Mouse (Mus musculus): ENCODE measurements around the gene Erh. TPM values are rescaled to one million over a fixed set of nuclear protein-coding genes. Genes with fewer than 3 reads are reported as not detected.

Erh gene
- total RNA-seq, 2 experiments from 2014 or later = 30.3 to 33.8 TPM

GRCm38 (mm10) chr12:80620501-80620900 lies 23.6 kb downstream of the Erh start:
- no peak for ATAC-seq (ENCODE audit: poor library complexity, severe bottlenecking)

- ATAC-seq (ENCODE audit: poor library complexity, severe bottlenecking) = no peak
Measured at GRCm38 (mm10) chr12:80615371-80616257, 28.5 kb downstream of the Erh start.

DNA sequence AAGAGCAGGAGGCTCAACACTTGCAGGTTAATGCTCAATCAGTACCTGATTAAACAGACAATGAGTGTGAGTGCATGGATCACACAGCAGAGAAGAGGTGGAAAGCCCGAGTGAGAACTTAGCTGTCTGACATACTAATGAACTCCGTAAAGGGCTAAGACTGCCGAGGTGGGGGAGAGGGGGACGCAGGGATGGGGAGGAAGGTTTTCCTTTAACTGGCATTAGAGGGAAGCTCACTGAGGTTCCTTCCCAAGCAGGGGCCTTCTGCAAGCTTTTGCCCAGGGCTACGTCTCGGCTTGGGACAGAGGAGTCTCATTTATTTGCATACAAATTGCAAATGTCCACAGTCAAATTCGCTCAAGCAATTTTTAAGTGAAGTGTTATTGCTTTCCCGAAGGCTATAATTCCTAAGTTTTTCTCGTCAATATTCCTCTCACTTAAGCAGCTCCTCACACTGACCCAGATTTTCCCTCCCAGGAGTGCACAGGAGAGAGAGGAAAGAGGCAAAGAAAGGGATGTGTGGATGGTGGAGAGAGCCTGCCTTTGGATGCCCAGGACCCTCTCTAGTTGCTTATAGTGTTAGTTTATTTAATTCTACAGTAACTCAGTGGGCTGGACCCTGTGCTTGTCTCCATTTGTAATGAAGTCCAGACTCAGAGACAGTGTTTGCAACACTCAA lies 31.9 kb downstream of the Erh start:
- ATAC-seq (ENCODE audit: poor library complexity, severe bottlenecking) = no peak

DNA sequence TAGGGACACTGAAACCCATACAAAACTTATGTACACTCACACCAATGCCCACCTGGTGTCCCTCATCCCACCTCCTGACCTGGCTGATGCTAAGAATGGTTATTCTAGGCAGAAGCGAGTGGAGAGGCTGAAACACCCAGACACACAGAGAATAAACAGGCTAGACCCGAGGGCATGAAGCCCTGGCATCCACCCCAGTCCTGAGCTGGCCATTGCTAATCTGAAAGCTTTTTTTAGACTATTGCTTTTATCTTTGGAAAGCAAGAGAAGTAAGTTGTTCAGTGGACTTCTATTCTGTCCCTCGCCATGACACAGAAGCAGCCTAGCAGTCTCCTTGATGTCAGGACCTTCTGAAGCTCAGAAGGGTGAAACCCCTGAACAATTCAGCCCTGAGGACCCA lies 34.2 kb downstream of the Erh start:
- ATAC-seq (ENCODE audit: poor library complexity, severe bottlenecking) = no peak

- ATAC-seq (ENCODE audit: poor library complexity, severe bottlenecking) = no peak
Measured at GRCm38 (mm10) chr12:80608576-80608975, 35.6 kb downstream of the Erh start.

DNA sequence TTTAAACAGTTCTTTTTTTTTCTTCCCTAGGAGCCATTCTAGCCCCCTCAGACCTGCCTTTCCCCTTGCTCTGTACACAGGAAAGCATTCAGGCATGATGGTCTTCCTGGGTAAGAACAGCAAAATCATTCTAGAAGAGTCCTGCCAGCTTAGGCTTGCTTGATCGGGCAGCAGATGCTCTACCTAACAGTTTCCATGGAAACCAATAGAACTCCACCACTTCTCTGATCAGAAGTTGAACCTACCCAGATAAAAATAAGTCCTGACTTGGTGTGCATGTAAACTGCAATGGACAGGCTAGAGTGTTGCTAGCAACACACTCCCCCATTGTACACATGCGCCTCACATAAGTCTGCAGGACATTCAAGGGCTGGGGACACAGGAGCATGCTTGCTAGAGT lies 39.9 kb downstream of the Erh start:
- ATAC-seq (ENCODE audit: poor library complexity, severe bottlenecking) = no peak

DNA sequence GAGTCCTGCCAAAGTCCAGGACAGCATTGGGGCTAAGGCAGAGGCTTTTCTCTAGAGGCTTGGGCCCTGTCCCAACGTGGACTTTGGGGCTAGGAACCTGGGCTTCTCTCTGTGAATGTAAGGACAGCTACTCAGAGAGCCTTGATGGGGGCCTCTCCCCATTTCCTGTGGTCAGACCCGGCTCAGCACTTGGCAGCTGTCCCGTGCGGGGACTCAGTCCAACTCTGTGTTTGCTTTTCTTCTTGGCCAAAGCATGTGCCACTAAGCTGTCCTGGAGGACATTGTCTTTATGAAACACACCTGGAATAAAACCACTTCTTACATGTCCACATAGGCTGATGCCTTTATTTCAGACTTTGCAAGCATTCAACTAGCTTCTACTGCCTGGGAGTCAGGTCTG lies 40.6 kb downstream of the Erh start:
- ATAC-seq (ENCODE audit: poor library complexity, severe bottlenecking) = no peak

DNA sequence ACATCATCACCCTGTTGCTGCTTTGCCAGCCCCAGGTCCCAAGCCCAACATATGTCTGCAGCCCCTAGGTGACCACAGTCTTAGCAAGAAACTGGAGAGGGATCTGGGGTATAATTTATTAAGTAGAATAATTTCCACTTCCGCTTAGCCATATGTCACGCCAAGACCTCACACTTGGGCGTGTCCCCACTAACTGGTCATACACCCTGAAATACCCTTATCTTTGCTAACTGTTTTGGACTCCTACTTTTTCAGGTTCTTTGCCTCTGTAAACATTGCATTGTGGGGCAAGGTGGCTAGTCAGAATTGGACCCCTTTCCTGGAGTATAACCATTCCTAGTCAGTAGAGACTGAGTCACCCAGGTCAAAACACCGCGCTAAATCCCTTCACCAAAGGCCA lies 41.7 kb downstream of the Erh start:
- no peak for ATAC-seq (ENCODE audit: poor library complexity, severe bottlenecking)

DNA sequence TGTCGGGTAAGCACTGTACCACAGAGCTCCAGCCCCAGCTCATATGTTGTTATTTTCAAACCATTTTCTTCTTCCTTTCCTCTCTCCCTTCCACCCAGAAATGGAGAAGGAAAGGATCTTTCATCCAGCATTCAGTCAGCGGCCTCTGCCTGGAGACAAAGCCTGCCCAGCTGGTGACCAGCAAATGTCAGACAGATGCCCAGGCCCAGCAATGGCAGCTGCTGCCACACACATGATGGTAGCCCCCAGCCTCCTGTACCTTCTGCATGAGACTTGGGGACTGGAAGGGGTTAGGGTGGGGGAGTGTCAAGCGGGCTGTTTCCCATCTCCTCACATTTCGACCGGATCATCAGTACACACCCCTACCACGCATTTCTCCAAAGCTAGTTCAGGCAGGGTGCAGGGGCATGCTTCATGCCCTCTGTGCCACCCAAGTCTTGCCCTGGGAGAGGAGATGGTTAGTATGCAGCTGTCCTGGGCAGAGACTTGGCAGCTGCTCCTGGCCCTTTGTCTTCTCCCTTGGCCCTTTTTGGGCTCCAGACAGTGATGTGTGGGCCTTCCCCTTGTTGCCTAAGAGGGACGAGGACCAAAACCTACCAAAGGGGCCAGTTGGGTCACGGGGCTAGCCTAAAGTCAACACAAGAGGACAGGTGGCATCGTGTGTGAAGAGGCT lies 42.4 kb downstream of the Erh start:
- no peak for ATAC-seq (ENCODE audit: poor library complexity, severe bottlenecking)

- no peak for ATAC-seq (ENCODE audit: poor library complexity, severe bottlenecking)
Measured at GRCm38 (mm10) chr12:80598756-80599155, 45.4 kb downstream of the Erh start.

- ATAC-seq (ENCODE audit: poor library complexity, severe bottlenecking) = no peak
Measured at GRCm38 (mm10) chr12:80598236-80598635, 45.9 kb downstream of the Erh start.

DNA sequence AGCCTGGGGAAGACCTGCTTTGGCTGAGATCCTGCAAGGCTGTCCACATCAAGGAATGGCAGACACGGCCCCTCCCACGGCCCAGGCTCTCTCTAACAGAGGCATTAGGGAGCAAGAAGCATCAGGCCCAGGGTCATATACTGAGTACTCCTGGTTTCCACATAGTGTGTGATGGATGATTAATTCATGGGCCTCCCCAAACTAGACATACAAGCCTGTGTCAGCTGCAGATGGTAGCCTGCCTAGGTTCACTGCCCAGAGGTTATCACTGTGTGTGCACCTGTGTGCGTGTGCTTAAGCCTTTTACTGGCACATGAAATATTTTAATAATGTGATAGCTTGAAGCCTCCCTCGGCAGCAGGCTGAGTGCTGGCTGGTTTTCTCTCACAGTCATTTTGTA lies 48.2 kb downstream of the Erh start:
- ATAC-seq (ENCODE audit: poor library complexity, severe bottlenecking) = no peak

DNA sequence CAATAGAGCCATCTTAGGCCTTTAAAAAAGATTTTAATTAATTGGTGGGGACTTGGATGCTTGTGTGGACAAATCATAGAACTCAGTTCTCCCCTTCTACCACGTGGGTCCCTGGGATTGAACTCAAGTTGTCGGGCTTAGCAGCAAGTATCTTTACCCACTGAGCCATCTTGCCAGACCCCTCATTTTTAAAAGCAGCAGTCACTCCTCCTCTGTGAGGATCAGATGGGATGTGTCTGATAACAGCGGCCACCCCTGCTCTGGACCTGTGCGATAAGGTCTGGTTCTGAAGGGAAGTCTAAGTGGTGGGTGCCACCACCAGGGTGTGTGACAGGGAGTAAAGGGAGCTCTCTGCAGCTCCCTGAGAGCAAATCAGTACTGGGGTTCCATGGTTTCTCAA lies 48.6 kb downstream of the Erh start:
- ATAC-seq (ENCODE audit: poor library complexity, severe bottlenecking) = no peak

DNA sequence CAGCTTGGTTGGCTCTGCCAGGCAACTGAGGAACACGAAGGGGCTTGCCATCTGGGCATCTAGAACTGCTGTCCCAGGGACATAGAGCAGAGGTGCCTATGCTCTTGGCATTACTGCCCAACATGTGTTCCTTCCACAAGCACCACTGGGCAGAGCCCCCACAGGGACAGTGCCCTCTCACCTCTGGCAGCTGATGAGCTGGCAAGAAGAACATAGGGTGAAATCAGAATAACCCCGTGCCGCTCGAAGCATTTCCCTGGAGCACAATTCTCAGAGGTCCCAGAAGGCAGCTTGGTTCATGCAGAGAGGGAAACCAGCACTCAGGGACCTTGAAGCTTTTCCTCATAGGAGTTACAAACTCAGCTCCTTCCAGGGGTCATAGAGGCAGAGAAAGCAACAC lies 49.4 kb downstream of the Erh start:
- ATAC-seq (ENCODE audit: poor library complexity, severe bottlenecking) = no peak

DNA sequence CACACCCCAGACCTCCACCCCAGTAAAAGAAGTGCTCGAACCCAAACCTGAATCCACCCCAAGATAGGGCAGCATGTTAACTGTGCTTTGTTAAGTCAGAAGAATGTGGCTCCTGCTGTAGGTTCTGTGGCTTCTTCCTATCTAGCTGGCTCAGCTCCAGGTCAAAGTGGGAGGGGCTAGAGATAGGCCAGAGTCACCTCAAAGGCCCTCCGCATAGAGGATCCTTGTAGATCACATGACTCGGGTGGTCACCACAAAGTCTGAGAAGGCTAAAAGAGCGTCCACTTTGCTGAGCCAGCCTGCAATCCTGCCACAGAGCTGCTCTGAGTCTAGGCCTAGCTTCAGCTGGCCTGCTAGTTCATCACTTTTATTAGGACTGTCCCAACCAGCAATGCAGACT lies 50.0 kb downstream of the Erh start:
- ATAC-seq (ENCODE audit: poor library complexity, severe bottlenecking) = no peak

GRCm38 (mm10) chr12:80584973-80585372 lies 59.2 kb downstream of the Erh start:
- ATAC-seq (ENCODE audit: poor library complexity, severe bottlenecking) = no peak

Other genes starting within 250 kb of the Erh start
- 8.5 and 9.5 TPM in 2 replicates for gene Dcaf5, start 207.7 kb downstream of the Erh start, total RNA-seq (2015)
- gene Dcaf5, start 207.7 kb downstream of the Erh start, total RNA-seq (2017) = 14.2 and 15.4 TPM in 2 replicates
- 10.6 and 11.1 TPM in 2 replicates for gene Exd2, start 181.2 kb downstream of the Erh start, total RNA-seq (2015)
- 9.9 and 12.9 TPM in 2 replicates for gene Exd2, start 181.2 kb downstream of the Erh start, total RNA-seq (2017)
- gene Galnt16, start 126.1 kb downstream of the Erh start, total RNA-seq (2015) = not detected in 2 replicates
- gene Galnt16, start 126.1 kb downstream of the Erh start, total RNA-seq (2017) = not detected in 2 replicates
- 24.3 and 24.5 TPM in 2 replicates for gene Slc39a9, start 458 bp downstream of the Erh start, total RNA-seq (2015)
- gene Slc39a9, start 458 bp downstream of the Erh start, total RNA-seq (2017) = 12.3 and 14.5 TPM in 2 replicates
- gene Plekhd1, start 48.2 kb upstream of the Erh start, total RNA-seq (2015) = not detected in 2 replicates
- gene Plekhd1, start 48.2 kb upstream of the Erh start, total RNA-seq (2017) = not detected in 2 replicates
- not detected in 2 replicates for gene Ccdc177, start 116.3 kb upstream of the Erh start, total RNA-seq (2015)
- not detected in 2 replicates for gene Ccdc177, start 116.3 kb upstream of the Erh start, total RNA-seq (2017)
- 26.8 and 26.9 TPM in 2 replicates for gene Susd6, start 146.2 kb upstream of the Erh start, total RNA-seq (2015)
- 37.1 and 38.3 TPM in 2 replicates for gene Susd6, start 146.2 kb upstream of the Erh start, total RNA-seq (2017)

Measured in megakaryocyte, adult 5-6 weeks (primary cell).